Mouse (Mus musculus) midbrain, embryonic 11.5 days (tissue): ENCODE measurements around the gene Samd4b. TPM values are rescaled to one million over a fixed set of nuclear protein-coding genes. Genes with fewer than 3 reads are reported as not detected.
"Not testable (repeated sequence)": the region's sequence is repeated elsewhere in the genome, so short reads cannot be mapped to it uniquely, and the experiment has no call there.

Experiments
- ATAC-seq: fragments of 200-750 bp; cut with Nextera tagmentation; 2 replicates; pipeline ENCODE4 v1.8.0; 2017; ENCODE audit warnings: moderate TSS enrichment, moderate library complexity; ENCODE audit not compliant: low FRiP score
- DNase-seq: peaks from one replicate; pipeline ENCODE4 v3.0.0; 2015; ENCODE audit warnings: low spot score; ENCODE audit errors: missing footprints
- H3K27ac ChIP-seq: fragments of 300-500 bp; sonication (generic); 2 replicates; pipeline ENCODE4 v1.5.1; 2014; ENCODE audit warnings: low read depth, low read length
- H3K27me3 ChIP-seq: fragments of 300-500 bp; sonication (generic); 2 replicates; pipeline ENCODE4 v1.6.1; 2014; ENCODE audit warnings: mild to moderate bottlenecking, low read length, moderate library complexity, mixed read lengths; ENCODE audit not compliant: control insufficient read depth, insufficient read depth
- H3K36me3 ChIP-seq: fragments of 300-500 bp; sonication (generic); 2 replicates; pipeline ENCODE4 v1.6.1; 2014; ENCODE audit warnings: mild to moderate bottlenecking, low read length, moderate library complexity, mixed read lengths; ENCODE audit not compliant: control insufficient read depth, insufficient read depth
- H3K4me1 ChIP-seq: fragments of 300-500 bp; sonication (generic); 2 replicates; pipeline ENCODE4 v1.6.1; 2014; ENCODE audit warnings: low read length; ENCODE audit not compliant: control insufficient read depth, insufficient read depth
- H3K4me2 ChIP-seq: fragments of 300-500 bp; sonication (generic); 2 replicates; pipeline ENCODE4 v1.6.1; 2014; ENCODE audit warnings: mild to moderate bottlenecking, moderate library complexity
- H3K4me3 ChIP-seq: fragments of 300-500 bp; sonication (generic); 2 replicates; pipeline ENCODE4 v1.5.1; 2014; ENCODE audit warnings: low read depth, low read length
- H3K9ac ChIP-seq: fragments of 300-500 bp; sonication (generic); 2 replicates; pipeline ENCODE4 v1.6.1; 2014; ENCODE audit warnings: low read length
- H3K9me3 ChIP-seq: fragments of 300-500 bp; sonication (generic); 2 replicates; pipeline ENCODE4 v1.6.1; 2016; ENCODE audit warnings: low read length; ENCODE audit not compliant: control insufficient read depth
- WGBS: fragments of 180-500 bp; shearing (Covaris S2); extraction: QIAGEN DNeasy Blood & Tissue Kit; methylation state at CpG from one replicate; pipeline ENCODE4 v1.1.7; 2014; 5-methylcytosine and 5-hydroxymethylcytosine counted together
- polyA plus RNA-seq: library from polyadenylated mRNA; unstranded; fragments of >200 nt; fragmentation: Nextera tagmentation; extraction: Ambion mirVana; gene quantifications from 2 replicates; pipeline ENCODE4 v1.2.1, GENCODE M21; 2014

Samd4b gene
- polyA plus RNA-seq, 1 experiment from 2014 or later: 27.8 TPM

DNA sequence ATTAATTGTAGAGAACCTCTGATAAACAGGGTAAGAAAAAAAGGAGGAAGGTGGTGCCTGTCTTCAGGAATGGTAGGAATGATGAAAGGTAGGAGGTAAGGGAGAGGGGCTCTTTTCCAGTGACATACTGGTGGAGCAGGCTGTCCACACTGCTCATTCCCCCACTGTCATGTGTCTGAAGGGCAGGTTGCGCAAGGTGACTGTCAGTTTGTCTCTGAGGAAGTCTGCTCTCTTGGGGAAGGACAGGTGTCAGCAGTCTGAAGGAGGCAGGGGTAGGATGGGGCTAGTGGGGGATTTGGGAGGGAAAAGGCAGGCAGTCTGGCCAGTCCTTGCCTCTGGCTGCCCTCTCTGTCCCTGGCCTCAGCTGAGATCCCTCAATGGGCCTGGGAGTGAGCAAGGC is 196.9 kb downstream of the Samd4b start:
- Histone ChIP-seq H3K36me3 (peaks cover 53% of the 10 kb centered on the region), H3K9ac (no peak overlapping the region), H3K9me3 (no peaks in the 10 kb centered on the region), H3K4me1 (no peaks in the 10 kb centered on the region), H3K4me3 (no peak overlapping the region), H3K4me2 (no peak overlapping the region), H3K27ac (no peak overlapping the region), H3K27me3 (no peaks in the 10 kb centered on the region)
- DNase-seq: no peak
- 91% methylated on average over 1 of the region's 1 CpGs for WGBS
- ATAC-seq: no peak

DNA sequence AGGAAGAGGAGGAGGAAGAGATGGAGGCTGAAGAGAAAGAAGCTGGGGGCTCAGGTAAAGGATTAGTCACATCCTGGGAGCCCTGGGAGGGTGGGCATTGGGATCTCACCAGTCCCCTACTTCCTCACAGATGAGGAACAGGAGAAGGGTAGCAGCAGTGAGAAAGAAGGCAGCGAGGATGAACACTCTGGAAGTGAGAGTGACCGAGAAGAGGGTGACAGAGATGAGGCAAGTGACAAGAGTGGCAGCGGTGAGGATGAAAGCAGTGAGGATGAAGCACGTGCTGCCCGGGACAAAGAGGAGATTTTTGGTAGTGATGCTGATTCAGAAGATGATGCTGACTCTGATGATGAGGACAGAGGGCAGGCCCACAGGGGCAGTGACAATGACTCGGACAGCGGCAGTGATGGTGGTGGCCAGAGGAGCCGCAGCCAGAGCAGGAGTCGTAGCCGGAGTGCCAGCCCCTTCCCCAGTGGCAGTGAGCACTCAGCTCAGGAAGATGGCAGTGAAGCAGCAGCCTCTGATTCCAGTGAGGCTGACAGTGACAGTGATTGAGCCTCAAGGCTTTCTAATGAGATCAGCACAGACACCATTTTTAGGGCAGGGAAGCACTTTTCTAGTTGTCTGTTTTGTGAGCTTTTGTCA is 199.1 kb downstream of the Samd4b start:
- H3K27me3 ChIP-seq: no peaks in the 10 kb centered on the region
- no peak overlapping the region for H3K27ac ChIP-seq
- WGBS: 93% methylated on average over 10 of the region's 10 CpGs
- no peak overlapping the region for H3K4me3 ChIP-seq
- DNase-seq (no peak), ATAC-seq (no peak)
- H3K4me1 ChIP-seq: peaks cover under 1% of the 10 kb centered on the region; the same call in 1 of the 2 replicates
- H3K9ac ChIP-seq: no peak overlapping the region
- H3K36me3 ChIP-seq: peaks cover 44% of the 10 kb centered on the region
- no peaks in the 10 kb centered on the region for H3K9me3 ChIP-seq
- H3K4me2 ChIP-seq: no peak overlapping the region

DNA sequence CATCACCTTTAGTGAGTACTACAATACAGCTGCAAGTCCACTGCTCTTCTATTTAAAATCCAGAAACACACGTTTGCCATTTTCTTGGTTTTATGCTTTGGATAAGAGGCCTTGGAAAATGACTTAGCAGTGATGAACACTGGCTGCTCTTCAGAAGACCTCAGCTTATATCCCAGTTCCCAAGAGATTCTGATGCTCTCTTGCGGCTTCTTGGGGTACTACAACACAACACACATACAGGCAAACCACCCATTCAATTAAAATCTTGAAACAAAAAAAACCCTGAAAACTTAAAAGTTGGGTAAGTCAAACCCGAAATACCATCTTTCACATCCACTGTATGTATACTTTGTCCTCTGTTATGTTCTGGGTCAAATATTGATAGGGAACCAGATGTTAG is 199.9 kb downstream of the Samd4b start:
- DNase-seq (peak; percentile 88), ATAC-seq (no peak)
- Histone ChIP-seq H3K4me3 (no peak overlapping the region), H3K4me1 (peaks cover 6% of the 10 kb centered on the region), H3K27me3 (no peaks in the 10 kb centered on the region), H3K9ac (no peak overlapping the region), H3K4me2 (no peak overlapping the region), H3K9me3 (no peaks in the 10 kb centered on the region), H3K36me3 (peaks cover 37% of the 10 kb centered on the region), H3K27ac (no peak overlapping the region)
- WGBS: 69% methylated on average over 3 of the region's 3 CpGs

DNA sequence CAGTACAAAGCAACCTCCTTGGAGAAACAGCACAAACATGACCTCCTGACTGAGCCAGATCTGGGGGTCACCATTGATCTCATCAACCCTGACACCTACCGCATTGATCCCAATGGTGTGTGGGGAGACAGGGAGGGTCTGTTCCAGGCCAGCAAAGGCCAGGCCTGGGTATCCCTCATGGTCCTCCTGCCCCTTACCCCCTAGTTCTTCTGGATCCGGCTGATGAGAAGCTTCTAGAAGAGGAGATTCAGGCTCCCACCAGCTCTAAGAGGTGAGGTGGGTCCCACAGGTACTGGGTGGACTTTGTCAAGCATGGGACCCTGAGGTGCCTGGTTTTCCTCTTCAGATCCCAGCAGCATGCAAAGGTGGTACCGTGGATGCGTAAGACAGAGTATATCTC is 202.5 kb downstream of the Samd4b start:
- DNase-seq: no peak
- Histone ChIP-seq H3K36me3 (peaks cover 26% of the 10 kb centered on the region), H3K4me1 (peaks cover 12% of the 10 kb centered on the region), H3K9me3 (no peaks in the 10 kb centered on the region), H3K27me3 (no peaks in the 10 kb centered on the region), H3K27ac (no peak overlapping the region), H3K4me2 (no peak overlapping the region), H3K9ac (no peak overlapping the region), H3K4me3 (no peak overlapping the region)
- ATAC-seq: no peak
- 91% methylated on average over 4 of the region's 4 CpGs for WGBS

- peak; percentile 11; the same call in 1 of the 2 replicates for ATAC-seq
- peaks cover 17% of the 10 kb centered on the region for H3K36me3 ChIP-seq
- 9% methylated on average over 22 of the region's 22 CpGs for WGBS
Measured at GRCm38 (mm10) chr7:28393272-28393951, 204.5 kb downstream of the Samd4b start.

DNA sequence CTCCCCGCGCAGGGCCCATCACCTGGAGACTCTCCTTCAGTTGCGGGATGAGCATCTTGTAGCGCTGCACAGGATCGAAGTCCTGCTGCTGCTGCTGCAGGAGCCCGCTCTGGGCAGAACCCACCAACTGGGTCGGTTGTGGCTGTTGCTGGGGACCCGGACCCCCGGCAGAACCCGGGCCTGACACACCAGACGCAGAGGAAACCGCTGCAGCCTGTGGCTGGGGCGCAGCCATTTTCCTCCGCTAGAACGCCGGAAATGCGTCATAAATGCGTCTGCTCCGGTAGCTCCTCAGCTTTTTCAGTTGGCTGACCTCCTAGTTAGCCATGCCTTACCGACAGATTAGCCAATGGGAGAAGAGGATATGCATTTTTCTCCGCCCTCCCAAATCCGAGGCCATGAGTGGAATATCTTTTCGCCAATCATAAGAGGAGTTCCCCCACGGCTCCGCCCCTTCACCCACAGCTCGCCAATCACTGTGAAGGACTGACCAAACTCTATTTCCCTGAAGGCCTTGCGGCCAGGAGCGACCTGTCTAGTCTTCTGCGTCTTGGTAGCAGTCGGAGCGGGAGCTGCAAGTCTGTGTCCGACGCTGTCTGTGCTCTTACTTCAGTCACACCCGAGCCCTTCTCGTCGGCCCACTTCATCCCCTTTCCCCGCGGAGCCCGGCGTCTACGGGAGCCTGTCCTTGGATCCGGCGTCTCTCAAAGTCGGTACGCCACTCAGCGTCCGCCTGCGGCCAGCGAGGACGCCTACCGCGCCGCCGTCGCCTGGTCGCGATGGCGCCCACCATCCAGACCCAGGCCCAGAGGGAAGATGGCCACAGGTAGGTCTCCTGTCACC is 205.3 kb downstream of the Samd4b start, which contains the start of the genes Med29 and Paf1:
Med29 (minus strand) TSS at position 280 of the 843 bp plus-strand sequence.
Paf1 (plus strand) TSS at position 523 of the 843 bp plus-strand sequence.
- H3K27ac ChIP-seq: peak within 1 kb of the TSS; percentile 10; the same call in 1 of the 2 replicates
- H3K36me3 ChIP-seq: peaks cover 14% of the 10 kb centered on the region
- H3K27me3 ChIP-seq: no peaks in the 10 kb centered on the region
- peak within 1 kb of the TSS; percentile 93 for H3K4me2 ChIP-seq
- DNase-seq: peak; percentile 98
- peak within 1 kb of the TSS; percentile 87 for H3K9ac ChIP-seq
- H3K4me3 ChIP-seq: peak within 1 kb of the TSS; percentile 74
- WGBS: under 1% methylated on average over 58 of the region's 58 CpGs
- ATAC-seq: peak; percentile 98
- peaks cover 12% of the 10 kb centered on the region for H3K4me1 ChIP-seq
- no peaks in the 10 kb centered on the region for H3K9me3 ChIP-seq

More at GRCm38 (mm10) chr7:28393272-28393951, 204.5 kb downstream of the Samd4b start:
- H3K4me3 ChIP-seq: peak overlapping the region; percentile 67
- H3K9me3 ChIP-seq: no peaks in the 10 kb centered on the region
- H3K9ac ChIP-seq: peak overlapping the region; percentile 87
- peak overlapping the region; percentile 10; the same call in 1 of the 2 replicates for H3K27ac ChIP-seq
- DNase-seq: no peak
- peaks cover 12% of the 10 kb centered on the region for H3K4me1 ChIP-seq
- H3K27me3 ChIP-seq: no peaks in the 10 kb centered on the region
- H3K4me2 ChIP-seq: peak overlapping the region; percentile 93

GRCm38 (mm10) chr7:28390331-28390730 is 207.6 kb downstream of the Samd4b start:
- Histone ChIP-seq H3K27me3 (no peaks in the 10 kb centered on the region), H3K4me1 (peaks cover 12% of the 10 kb centered on the region), H3K4me3 (no peak overlapping the region), H3K9ac (no peak overlapping the region), H3K4me2 (no peak overlapping the region), H3K27ac (no peak overlapping the region), H3K36me3 (peaks cover 3% of the 10 kb centered on the region; the same call in 1 of the 2 replicates), H3K9me3 (no peaks in the 10 kb centered on the region)
- WGBS: 96% methylated on average over 3 of the region's 3 CpGs
- DNase-seq (no peak), ATAC-seq (no peak)

GRCm38 (mm10) chr7:28387384-28387783 is 210.6 kb downstream of the Samd4b start:
- not testable (repeated sequence) for H3K9me3 ChIP-seq, H3K4me2 ChIP-seq, H3K4me1 ChIP-seq, H3K36me3 ChIP-seq, H3K27ac ChIP-seq, ATAC-seq, DNase-seq, H3K4me3 ChIP-seq, H3K9ac ChIP-seq, H3K27me3 ChIP-seq
- 83% methylated on average over 7 of the region's 7 CpGs for WGBS
